Mouse (Mus musculus) A20 (cell line): ENCODE results near the gene Eef1akmt1.

Source experiments
- DNase-seq: peaks from one replicate; pipeline ENCODE4 v3.0.0-alpha.2; 2011; ENCODE audit warnings: low read depth, low spot score

Gene Eef1akmt1

GRCm38 (mm10) chr14:57546557-57547021, 24.8 kb downstream of the Eef1akmt1 start:
- DNase-seq: no peak

GRCm38 (mm10) chr14:57546131-57546530, 25.3 kb downstream of the Eef1akmt1 start:
- no peak for DNase-seq

GRCm38 (mm10) chr14:57545526-57545925, 25.9 kb downstream of the Eef1akmt1 start:
- no peak for DNase-seq

- DNase-seq: no peak
These were observed 27.9 kb downstream of the Eef1akmt1 start for GRCm38 (mm10) chr14:57543420-57544039.

DNA sequence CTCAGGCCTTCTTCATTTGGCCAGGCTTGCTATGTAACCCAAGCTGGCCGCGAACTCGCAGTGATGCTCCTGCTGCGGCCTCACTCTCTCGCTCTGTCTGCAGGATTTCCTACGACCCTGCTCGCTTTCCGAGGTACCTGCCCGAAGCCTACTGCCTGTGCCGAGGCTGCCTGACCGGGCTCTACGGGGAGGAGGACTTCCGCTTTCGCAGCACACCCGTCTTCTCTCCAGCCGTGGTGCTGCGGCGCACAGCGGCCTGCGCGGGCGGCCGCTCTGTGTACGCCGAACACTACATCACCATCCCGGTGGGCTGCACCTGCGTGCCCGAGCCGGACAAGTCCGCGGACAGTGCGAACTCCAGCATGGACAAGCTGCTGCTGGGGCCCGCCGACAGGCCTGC, 29.2 kb downstream of the Eef1akmt1 start:
- DNase-seq: no peak

DNA sequence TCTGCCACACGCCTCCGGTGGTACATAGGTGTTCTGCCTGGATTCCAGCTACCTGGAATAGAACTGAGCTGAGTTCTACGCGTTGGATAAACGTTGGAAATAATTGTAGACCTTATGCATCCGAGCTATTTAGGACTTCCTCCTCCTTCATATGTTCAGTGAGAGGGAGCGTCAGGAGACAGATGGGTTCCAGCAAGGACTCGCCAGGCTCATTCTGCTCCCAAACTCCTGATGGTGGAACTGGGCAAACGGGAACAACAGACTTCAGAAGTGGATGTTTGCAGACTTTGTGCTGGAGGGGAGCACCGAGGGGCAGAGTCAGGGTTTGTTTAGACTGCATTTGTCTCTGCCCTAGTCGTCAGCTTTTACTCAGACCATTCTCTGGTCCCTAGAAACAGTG, 30.7 kb downstream of the Eef1akmt1 start:
- DNase-seq: no peak

DNA sequence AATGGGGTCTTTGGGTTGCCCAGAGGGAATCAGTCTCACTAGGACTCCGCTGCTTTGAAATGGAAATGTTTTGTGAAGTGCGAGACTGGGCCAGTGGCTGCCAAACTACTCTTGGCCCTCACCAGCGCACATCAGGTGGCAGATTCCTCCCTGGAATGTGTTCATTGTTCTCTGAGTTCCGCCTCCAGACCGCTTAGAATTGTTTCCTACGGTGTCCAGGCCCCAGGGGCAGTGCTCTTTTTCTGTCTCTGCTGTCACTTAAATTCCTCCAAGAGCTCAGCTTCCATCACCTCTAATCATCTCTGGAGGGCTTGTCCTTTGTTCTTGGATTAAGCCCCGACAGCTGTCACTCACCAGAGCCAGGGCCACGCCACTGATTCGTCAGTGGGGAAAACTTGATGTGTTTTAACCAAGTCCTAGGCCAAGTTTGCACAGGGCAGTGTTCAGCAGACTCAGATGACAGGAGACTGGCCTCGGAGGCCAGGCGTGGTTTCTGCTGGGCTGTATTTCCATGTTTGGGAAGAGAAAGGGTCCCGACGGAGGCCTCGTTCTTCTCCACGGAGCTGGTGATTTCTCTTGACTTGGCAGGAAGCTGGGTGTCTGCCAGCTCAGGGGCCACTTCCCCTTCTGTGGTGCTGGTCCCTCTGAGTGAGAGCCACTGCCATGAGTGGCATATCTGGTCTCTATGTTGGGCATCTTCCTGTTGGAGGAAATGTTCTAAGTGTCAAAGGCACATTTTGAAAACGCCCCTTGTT, 34.0 kb downstream of the Eef1akmt1 start:
- peak; percentile 59 for DNase-seq

DNA sequence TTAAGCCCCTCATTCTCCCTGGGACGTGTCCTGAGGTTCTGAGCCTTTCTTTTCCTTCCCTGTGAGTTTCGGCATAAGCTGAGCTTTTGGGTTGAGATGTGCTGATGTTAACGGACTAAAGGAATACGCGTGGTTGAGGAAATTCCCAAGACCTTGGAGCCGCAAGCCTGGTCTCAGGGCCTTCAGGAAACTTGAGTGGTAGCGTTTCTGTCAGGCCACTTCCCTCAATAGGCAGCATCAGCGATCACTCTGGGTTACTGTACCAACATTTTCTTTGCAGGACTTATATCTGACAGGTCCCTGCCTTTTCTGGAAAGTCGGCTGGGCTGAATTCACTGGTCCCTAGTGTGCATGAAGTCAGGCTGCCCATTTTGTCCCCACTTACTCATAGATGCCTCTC, 34.6 kb downstream of the Eef1akmt1 start:
- no peak for DNase-seq

DNA sequence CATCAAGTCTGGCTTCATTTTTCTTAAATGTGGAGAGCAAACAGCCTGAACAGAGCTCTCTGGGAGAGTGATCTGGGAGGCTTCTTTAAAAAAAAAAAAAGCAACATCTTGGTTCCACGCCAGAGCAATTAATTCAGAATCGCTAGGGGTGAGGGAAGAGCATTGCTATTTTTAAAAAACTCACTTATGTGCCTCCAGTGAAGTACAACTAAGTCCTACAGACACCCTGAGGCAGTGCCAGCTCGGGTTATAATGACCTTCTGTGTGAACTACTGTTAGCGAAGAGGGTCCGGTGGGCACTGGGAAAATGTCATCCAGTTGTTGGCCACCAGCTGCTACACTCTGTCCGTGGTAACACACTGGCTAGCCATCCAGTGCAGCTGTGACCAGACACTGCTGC, 35.8 kb downstream of the Eef1akmt1 start:
- DNase-seq: no peak

- DNase-seq: no peak
These were observed 36.5 kb downstream of the Eef1akmt1 start for GRCm38 (mm10) chr14:57534961-57535360.

DNA sequence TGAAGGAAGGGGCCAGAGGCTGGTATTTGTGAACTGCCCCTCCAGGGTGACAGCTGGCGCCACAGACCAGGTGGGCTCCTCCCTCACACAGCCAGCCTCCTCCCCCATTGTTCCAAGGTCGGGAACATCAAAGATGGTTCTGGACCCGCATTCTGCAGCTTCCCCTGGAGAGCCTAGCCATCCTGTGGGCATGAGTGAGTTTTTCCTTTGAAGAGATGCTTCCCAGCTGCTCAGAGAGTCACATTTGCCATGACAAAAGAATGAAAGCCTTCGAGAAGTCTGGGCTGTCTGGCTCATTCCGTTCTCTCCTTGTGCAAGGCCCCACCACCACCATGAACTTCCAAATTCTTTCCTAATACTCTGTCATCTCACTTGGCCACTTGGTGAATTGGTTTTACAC, 37.1 kb downstream of the Eef1akmt1 start:
- DNase-seq: no peak

DNA sequence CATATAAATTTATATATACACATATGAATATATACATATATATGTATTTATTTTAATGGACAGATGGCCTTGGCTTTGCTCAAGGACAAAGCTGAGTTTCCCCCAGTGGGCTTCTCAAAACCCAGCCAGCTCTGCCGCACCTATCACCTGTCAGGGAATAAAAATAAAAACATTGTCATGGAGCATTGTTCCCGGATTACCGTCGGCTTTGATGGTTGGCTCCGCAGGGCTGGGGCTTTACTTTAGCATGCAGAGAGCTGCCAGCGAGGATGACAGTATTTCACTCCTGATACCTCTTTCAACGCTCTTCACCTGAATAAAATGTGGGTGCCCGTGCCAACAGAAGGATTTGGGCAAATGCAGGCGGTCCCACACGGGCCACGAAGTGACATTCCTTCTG, 37.6 kb downstream of the Eef1akmt1 start:
- no peak for DNase-seq

- DNase-seq: no peak
These were observed 38.2 kb downstream of the Eef1akmt1 start for GRCm38 (mm10) chr14:57533214-57533613.

DNA sequence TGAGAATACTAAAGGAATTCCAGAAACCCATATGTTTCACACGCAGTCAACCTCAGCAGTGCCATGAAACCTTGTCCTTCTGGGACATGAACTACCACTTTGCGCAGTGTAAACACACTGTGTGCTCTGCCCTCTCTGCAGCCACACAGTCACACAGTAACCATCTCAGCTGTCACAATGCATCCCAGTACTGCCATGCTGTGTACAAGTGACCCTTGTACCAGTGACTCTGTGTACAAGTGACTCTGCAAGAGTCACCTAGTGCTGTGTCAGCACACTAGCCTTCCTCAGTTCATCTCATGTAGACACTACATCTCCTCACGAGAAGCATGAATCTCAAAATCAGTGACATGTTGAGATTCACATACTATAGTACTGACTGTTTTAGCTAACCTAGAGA, 38.8 kb downstream of the Eef1akmt1 start:
- DNase-seq: no peak

- DNase-seq: no peak
These were observed 41.5 kb downstream of the Eef1akmt1 start for GRCm38 (mm10) chr14:57529786-57530515.

GRCm38 (mm10) chr14:57529086-57529785, 42.2 kb downstream of the Eef1akmt1 start:
- DNase-seq: no peak

GRCm38 (mm10) chr14:57527598-57527997, 43.8 kb downstream of the Eef1akmt1 start:
- no peak for DNase-seq

DNA sequence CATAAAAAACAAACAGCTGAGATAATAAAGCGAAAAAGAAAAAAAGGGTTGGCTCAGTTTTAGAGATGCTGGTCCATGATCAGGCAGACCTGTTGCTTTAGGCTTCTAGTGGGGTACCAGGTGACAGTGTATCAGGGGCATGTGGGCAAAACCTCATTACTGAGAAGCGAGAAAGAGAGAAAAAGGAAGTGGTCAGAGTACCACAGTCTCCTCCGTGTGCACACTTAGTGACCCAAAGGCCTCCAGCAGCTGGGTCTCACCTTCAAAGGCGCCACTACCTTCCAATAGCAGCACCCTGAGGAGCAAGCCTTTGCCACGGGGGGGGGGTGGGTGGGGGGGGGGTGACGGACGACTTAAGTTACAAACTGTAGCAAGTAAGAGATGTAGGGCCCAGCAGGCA, 44.3 kb downstream of the Eef1akmt1 start:
- DNase-seq: peak; percentile 62

DNA sequence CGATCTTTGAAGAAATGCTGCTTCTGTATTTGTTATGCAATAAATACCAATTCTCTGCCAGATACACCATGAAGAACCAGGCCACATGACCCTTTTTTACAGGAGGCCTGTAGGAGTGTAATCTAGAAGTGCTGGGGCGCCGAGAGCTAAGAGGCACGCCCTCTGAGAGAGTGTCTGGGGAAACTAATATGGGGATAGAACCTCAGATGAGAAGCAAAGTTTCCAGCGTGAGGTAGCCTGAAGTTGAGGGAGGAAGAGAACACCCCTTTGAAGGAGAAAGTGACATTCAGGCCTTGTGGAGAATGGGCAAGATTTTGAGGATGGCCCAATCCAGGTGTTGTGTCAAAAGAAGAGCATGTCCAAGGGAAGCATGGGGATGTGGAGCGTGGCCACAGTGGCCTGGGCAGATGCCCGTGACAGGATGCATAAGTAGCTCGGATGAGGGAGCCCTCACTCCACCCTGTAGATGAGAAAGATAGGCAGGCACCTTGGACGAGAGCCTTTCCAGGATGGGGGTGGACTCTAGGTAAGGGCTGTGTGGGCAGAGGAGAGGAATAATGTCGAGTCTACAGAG, 45.3 kb downstream of the Eef1akmt1 start:
- DNase-seq: no peak

DNA sequence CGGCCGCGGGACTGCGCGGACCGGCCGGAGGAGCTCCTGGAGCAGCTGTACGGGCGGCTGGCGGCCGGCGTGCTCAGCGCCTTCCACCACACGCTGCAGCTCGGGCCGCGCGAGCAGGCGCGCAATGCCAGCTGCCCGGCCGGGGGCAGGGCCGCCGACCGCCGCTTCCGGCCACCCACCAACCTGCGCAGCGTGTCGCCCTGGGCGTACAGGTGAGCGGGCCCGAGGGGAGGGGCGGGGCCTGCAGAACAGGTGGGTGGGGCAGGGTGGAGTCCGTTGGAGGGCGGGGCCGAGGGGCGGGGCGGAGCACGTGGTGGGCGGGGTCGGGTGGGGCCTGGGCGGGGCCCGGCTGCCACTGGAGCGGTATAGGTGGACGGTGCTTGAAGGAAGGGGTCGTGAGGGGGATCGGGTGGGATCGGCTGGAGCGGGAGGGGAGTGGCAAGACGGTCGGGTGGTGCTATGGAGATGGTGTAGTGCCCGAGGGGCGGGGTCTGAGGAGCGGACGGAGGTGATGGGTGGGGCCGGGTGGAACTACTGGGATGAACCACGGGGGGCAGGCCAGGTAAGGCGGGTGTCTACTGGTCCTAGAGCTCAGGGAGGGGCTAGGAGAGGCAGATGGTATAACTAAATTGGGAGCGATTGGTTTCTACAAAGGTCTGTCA, 45.9 kb downstream of the Eef1akmt1 start:
- peak; percentile 64 for DNase-seq
